Mouse (Mus musculus): Measurements from ENCODE around the gene Ppfia3.

Gene Ppfia3

GRCm38 (mm10) chr7:45367020-45367880 lies 431 bp upstream of the Ppfia3 start:
- no peak for TF ChIP-seq GATA4 (IDR thresholded peaks at IDR 0.05; ENCODE audit: insufficient replicate concordance, low read length)

DNA sequence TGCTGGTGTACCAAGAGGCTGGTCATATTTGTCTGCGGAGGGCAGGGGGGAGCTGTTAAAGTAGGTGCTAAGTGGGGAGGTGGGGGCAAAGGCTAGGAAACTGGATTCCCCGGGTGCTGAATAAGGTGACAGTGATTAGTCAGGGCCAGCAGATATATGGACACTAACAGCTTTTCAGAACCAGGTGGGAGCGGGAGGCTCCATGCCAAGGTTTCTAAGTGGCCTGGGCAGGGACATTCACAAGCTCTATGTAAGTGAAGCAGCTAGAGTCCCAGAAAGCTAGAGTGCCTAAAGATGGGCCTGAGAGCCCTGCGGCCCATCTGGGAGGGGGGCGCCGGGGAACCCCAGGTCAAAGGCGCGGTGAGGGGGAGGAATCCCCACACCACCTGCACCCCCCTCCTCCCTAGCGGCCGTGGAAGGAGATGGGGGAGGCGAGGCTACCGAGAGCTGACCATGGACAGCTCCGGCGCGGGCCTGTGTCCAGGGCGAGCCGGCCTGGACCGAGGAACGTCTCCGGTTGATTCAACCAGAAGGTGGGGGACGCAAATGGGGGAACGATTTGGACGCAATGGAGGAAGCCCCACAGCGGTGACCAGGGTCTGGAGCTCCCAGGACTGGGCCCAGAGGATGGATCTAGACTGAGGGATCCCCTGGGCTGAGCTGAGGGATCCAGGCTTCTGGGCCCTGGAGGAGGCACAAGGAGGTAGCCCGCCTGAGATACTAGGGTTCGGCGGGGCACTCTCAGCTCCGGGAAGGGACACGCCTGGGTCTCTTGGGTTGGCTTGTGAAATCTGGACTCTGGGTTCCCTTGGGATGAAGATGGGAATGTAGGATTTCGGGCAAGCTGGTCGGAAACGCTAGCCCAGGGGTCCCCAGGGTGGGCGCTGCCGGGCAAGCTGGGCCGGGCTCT lies 822 bp downstream of the Ppfia3 start:
- no peak for TF ChIP-seq GATA4 (IDR thresholded peaks at IDR 0.05; ENCODE audit: insufficient replicate concordance, low read length)

GRCm38 (mm10) chr7:45363983-45364382 lies 2.8 kb downstream of the Ppfia3 start:
- TF ChIP-seq GATA4 (IDR thresholded peaks at IDR 0.05; ENCODE audit: insufficient replicate concordance, low read length) = no peak

GRCm38 (mm10) chr7:45362801-45363200 lies 4.0 kb downstream of the Ppfia3 start:
- no peak for TF ChIP-seq GATA4 (IDR thresholded peaks at IDR 0.05; ENCODE audit: insufficient replicate concordance, low read length)

DNA sequence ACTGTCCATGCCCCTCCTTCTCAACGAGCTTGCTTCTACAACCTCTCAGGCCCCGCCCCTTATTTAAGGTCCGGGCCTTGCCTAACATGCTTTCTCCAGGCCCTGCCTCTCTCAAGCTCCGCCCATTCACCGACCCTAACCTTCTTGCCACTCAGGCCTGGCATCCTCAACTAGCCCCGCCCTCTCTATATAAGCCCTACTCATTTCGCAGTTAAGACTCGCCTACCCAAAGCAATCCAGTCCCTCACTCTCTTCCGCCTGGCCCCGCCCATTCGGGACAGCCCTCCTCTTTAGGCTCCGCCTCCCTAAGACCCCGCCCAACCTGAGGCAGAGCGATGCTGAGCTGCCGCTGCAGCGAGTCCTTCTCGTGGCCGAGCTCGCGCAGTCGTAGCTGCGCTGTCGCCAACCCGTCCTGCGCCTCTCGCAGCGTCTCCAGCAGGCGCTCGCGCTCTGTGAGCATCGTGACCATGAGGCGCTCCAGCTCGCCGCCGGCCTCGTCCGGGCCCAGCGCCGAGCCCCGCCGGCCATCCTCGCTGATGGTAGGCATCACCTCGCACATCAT lies 5.5 kb downstream of the Ppfia3 start:
- no peak for TF ChIP-seq GATA4 (IDR thresholded peaks at IDR 0.05; ENCODE audit: insufficient replicate concordance, low read length)

DNA sequence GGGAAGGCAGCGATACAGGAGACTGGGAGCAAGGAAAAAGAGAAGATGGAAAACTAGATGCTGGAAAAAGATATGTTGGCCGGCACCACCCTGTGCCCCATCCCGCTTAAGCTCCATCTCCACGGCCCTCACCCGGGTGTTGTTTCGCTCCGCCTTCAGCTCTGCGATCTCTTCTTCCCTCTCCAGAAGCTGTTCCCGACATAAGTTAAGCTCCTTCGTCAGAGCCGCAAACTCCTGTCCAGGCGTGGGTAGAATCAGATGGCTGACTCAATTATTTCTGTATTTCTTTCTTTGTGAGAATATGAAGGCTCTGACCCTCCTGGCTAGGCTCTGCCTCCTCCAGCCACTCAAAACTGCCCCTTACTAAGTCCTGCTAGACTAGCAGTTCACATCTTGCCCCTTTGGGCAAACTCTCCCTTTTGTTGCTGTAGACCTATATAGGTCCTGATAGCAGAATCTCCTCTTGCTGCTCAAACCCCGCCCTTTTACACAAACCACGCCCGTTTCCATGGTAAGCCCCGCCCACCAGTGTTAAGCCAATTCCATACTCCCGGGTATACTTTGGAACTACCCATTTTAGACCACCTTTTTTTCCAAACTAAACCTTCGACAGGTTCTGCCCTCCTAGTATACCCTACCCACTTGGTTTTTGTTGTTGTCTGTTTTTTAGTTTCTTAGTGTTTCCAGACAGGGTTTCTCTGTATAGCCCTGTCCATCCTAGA lies 6.3 kb downstream of the Ppfia3 start:
- TF ChIP-seq GATA4 (IDR thresholded peaks at IDR 0.05; ENCODE audit: insufficient replicate concordance, low read length) = no peak

DNA sequence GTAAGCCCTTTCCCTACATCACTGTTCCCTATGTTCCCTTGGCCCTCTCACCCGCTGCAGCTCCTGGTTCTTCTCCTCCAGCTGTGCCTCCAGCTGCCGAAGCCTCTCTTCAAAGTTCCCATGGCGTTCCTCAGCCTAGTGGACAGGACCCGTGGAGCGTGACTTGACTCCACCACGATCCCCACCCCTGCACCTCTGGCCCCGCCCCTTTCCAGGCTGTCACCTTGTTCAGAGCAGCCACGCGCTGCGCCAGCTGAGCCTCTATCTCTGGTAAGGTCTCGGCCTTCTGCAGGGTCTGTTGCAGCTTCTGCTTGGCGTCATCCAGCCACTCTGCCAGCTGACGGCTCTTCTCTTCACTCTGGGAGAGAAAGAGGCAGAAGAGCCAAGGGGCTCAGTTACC lies 10.7 kb downstream of the Ppfia3 start:
- TF ChIP-seq GATA4 (IDR thresholded peaks at IDR 0.05; ENCODE audit: insufficient replicate concordance, low read length) = no peak

DNA sequence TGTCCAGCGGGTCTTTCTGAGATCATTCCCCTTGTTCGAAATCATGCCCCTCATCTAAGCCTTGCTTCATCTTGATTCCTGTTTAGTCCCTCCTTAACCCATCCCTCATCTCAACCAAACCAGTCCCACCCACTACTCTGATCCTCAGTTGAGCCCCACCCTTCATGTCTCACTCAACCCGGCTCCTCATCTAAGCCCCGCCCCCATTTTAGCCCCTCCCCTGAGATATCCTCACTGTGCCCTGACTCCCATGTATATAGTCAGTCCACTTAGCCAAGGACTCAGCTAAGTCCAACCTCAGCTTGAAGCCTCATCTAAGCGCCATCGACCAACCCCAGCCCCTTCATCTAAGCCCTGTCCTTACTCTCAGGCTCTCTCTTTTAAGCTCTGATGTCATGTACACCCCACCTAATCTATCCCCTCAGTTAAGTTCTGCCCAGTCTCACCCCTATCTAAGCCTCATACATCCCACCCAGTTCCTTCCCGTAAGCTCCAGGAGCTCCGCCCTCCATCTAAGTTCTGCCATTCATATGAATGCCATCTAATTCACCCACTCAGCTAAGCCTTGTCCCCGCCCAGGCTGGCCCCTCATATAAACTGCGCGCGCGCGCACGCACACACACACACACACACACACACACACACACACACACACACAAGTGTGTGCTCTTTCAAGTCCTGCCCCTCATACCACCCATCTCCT lies 11.3 kb downstream of the Ppfia3 start:
- no peak for TF ChIP-seq GATA4 (IDR thresholded peaks at IDR 0.05; ENCODE audit: insufficient replicate concordance, low read length)

DNA sequence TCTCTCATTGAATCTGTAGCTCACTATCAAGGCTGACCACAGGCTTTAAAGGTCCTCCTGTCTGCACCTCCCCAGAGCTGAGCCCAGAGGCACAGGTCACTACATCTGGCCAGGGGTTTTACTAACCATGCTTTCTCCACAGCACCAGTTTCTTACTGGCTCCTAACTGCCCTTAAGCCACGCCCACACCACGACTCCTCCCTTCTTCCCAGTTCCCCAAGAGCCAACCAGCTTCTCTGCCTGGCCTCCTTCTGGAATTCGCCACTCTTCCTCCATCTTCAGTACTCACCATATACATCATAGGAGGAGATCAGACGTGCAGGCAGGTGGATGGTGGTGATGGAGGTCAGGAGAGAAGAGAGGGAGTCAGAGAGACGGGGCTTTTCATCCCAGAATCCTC lies 13.8 kb downstream of the Ppfia3 start:
- TF ChIP-seq GATA4 (IDR thresholded peaks at IDR 0.05; ENCODE audit: insufficient replicate concordance, low read length) = no peak

- TF ChIP-seq GATA4 (IDR thresholded peaks at IDR 0.05; ENCODE audit: insufficient replicate concordance, low read length) = no peak
Measured at GRCm38 (mm10) chr7:45346905-45347304, 19.9 kb downstream of the Ppfia3 start.

GRCm38 (mm10) chr7:45343543-45343942 lies 23.3 kb downstream of the Ppfia3 start:
- TF ChIP-seq GATA4 (IDR thresholded peaks at IDR 0.05; ENCODE audit: insufficient replicate concordance, low read length) = no peak

DNA sequence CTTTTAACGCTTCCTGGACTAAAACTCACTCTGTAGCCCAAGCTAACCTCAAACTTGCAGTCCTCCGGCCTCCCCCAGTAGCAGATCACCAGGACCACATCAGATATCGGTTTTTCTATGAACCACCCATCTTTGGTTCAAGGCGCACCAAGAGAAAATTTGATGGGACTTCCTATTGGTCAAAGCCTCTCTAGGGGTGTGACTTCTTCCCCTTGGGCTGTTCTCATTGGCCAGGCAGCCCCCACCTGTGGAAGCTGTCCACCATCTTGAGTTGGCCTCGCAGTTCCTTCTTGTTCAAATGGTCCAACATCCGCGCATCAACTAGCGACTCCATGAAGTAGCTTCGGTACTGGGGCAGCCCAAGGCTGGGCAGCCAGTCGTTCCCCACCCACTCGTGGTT lies 24.7 kb downstream of the Ppfia3 start:
- TF ChIP-seq GATA4 (IDR thresholded peaks at IDR 0.05; ENCODE audit: insufficient replicate concordance, low read length) = no peak

DNA sequence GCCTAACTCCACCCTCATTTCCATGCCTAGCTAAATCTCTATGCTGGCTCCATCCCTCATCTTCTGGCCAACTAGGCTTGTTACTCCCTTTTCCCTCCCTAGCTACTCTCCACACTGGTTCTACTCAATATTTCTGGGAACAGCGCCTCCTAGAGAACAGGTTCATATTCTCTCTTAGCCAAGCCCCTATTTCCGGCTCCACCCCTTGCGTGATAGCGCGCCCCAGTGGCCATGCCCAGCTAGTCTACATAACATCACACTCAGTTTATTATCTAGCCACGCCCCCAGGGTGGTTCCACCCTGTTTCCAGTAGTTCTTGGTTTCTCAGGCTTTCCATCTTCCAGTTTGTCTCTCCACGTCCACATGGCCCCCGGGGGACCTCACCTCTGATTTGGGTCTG lies 25.5 kb downstream of the Ppfia3 start:
- no peak for TF ChIP-seq GATA4 (IDR thresholded peaks at IDR 0.05; ENCODE audit: insufficient replicate concordance, low read length)

- no peak for TF ChIP-seq GATA4 (IDR thresholded peaks at IDR 0.05; ENCODE audit: insufficient replicate concordance, low read length)
Measured at GRCm38 (mm10) chr7:45340669-45341068, 26.1 kb downstream of the Ppfia3 start.
